Mouse (Mus musculus): ENCODE measurements at regions not wholly inside any gene's neighbourhood (a gene's known extent, or its start where the extent isn't known, plus 50 kb on each side); places are given as distances from the start of the nearest gene placed in this dataset.
A peak's percentile ranks its signal among the peaks of the same experiment; 100 is the strongest.

DNA sequence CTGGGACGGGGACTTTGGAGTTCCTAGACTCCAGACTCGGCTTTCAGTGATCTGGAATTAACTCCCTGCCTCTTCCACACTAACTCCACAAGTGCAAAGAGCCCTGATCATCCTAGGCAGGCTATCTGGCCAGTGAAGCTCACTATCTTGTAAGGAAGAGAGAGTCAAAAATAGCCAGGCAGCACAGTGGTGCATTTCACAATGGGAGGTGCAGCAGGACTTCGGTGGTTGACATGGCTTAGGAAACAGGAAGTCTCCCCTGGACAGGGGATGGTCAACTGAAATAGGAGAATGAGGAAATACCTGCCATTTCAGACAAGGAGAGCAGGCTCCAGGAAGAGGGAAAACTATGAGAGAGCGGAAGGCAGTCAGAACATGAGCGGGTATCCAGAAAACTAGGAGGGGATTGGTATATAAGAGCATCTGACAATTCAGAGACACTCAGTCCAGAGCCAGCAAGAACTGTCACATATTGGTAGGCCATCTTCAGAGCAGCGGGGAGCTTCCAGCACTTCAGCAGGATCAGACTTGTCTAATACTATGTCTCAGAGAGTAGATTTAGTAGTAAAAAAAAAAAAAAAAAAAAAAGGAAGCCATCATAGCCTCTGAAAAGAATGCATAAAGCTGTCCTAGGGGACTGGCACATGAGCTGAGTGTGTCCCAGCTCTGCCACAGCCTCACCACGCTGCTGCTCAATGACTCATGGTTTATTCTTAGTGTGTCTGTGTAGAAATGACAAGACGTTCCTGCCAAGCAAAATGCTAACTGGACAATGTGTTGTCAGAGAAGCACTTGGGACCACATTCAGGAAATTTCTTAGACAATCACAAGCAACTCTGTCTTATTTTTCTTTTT is 184.5 kb upstream of the Cpeb2 start:
- no peak for DNase-seq (ENCODE audit: low read depth, low spot score)

GRCm38 (mm10) chr5:43049381-43050301 is 183.3 kb upstream of the Cpeb2 start:
- no peak for DNase-seq (ENCODE audit: low read depth, low spot score)

GRCm38 (mm10) chr5:43050961-43051517 is 181.9 kb upstream of the Cpeb2 start:
- no peak for DNase-seq (ENCODE audit: low read depth, low spot score)

DNA sequence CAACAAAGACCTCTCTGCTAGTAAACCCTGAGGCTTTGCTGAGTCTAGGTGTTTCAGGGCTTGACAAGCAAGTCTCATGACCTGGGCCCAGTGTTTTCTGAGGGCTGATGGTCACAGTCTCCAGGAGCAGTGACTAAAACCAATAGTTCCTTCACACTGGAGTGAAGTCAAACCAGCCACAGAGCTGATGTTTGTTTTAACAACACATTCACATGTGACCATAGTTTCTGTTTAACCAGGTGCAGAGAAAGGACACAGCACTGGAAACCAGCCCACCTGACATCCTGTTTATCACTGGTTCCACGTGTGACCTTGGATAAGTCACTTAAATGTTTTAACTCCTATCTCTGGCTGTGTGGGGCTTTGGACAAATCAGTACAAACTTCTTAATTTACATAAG is 180.3 kb upstream of the Cpeb2 start:
- no peak for DNase-seq (ENCODE audit: low read depth, low spot score)

- DNase-seq (ENCODE audit: low read depth, low spot score): no peak
Observed at GRCm38 (mm10) chr5:43054586-43054985, 178.4 kb upstream of the Cpeb2 start.

DNA sequence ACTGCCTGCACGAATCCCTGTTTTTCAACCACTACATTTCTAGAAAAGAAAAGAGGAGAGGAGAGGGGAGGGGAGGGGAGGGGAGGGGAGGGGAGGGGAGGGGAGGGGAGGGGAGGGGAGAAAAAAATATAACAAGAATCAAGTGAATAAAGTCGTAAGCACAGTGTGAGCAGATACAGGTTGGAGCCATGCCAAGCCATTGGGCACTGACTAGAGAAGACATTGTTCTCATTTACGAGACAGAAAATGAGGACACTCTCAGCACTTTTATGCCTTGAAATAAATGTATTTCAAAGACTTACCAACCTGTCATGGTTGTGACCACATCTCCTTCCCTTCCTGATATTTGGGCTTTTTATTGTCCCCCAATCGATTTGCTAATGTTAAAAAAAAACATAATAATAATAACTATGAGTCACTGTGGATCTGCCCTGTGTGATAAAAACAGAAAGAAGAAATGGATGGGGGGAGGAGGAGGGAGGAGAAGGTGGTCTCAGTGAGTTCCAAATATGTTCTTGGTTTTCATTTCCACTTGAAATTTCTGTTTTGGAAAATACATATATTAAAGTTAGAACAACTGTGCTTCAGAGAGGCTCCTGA is 177.8 kb upstream of the Cpeb2 start:
- DNase-seq (ENCODE audit: low read depth, low spot score): no peak

DNA sequence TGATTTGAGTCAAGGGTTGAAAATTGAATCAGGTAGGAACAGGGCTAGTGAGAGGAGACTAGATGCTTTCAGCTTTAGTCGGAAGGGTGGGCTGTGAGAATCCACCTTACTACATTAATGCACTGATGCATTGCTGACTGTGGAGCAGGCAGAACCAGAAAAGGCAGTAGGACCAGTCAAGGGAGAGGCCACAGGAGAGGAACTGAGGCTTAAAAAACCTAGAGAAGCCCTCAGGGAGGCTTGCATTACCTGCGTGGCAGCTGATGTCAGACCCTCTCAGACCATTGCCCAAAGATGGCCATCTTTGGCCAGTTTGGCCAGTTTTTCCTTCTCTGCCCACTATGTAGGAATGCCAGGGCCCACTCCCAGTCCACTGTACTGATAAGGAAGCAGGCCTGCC is 176.5 kb upstream of the Cpeb2 start:
- no peak for DNase-seq (ENCODE audit: low read depth, low spot score)

DNA sequence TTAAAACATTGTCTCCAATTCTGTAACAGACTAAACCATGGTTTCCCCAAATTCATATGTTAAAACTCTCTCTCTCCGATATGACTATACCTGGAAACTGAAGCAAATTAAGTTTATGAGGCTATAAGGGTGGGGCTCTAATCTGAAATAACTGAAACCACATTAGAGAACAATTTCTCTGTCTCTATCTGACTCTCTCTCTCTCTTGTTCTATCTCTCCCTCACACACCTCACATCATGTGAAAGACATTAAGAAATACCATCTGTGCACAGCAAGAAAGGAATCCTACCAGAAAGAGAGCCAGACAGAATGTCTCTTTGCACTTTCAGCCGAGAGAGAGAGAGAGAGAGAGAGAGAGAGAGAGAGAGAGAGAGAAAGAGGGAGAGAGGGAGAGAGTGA is 171.7 kb upstream of the Cpeb2 start:
- no peak for DNase-seq (ENCODE audit: low read depth, low spot score)

DNA sequence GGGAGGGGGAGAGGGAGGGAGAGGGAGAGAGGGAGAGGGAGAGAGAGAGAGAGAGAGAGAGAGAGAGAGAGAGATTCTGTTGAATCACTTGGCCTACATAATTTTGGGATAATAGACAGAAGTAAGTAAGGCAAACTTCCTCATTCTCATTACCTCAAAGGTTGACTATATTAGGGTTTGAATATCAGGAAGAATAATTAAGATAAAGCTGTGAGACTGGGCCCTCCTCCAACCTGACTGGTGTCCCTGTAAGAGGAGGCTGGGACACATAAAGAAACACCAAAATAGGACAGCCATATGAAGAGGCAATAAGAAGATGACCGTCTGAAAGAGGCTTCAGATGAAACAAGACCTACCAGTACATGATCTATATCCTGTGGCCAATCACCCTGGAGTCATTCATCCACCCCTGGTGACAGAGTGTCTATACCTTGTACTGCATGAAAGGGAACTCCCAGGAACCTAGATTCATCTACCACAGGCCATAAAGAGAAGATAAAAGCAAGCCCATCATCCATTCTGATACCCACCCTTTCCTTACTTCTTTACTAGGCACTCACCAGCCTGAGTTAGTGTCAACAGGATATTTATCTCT is 171.1 kb upstream of the Cpeb2 start:
- no peak for DNase-seq (ENCODE audit: low read depth, low spot score)

DNA sequence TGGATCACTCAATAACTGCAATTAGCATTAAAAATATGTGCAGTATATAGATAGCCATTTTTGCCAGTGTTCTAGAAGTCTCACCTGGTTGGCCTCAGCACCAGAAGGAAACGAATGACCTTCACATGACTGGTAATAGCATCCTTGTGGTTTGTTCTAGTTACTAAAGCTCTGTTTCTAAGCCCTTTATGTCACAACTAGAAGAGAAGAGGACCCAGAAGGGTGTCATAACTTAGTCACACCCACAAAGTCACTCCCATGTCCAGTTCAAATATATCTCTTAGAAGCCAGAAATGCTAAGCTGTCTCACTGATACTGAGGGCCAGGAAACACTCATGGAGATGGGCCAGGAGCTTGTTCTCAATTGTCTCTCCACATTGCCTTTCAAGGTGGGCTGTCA is 170.5 kb upstream of the Cpeb2 start:
- no peak for DNase-seq (ENCODE audit: low read depth, low spot score)

- DNase-seq (ENCODE audit: low read depth, low spot score): no peak
Observed at GRCm38 (mm10) chr5:43063386-43063785, 169.6 kb upstream of the Cpeb2 start.

DNA sequence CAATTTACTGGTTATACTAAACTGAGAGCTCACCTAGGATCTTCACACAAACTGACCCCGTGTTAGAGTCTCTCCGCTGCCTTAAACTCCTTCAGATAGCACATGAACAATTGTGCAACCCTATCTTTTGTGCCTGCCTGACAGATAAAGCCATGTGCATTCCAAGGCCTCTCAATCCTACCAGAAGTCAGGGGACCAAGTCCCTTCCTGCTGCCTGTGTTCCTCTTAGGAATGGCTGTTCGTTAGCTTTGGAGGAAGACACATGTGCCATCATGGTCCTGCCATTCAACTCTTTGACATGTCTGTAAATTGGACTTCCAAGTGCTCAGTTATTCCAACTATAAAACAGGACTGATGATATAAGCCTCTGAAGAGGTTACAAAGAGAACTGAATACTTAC is 161.4 kb upstream of the Cpeb2 start:
- peak; percentile 12 for DNase-seq (ENCODE audit: low read depth, low spot score)

DNA sequence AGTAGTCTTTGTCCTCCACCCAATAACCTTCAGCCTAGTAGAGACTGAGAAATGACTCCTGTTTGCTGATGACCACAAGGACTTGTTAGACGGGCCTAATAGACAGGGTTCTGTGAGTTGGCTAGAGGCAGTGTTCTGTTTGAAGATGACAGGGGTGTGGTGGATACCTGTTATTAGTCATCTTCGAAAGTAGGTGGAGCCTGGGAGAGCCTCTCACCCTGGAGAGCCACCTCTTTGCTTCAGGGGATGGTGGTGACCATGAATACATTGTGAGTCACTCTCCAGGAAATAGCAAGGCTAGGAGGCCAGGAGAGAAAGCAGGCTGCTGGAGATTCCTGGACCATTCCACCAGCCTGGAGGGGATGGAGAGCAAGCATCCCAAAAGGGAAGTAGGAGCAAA is 160.6 kb upstream of the Cpeb2 start:
- DNase-seq (ENCODE audit: low read depth, low spot score): no peak

DNA sequence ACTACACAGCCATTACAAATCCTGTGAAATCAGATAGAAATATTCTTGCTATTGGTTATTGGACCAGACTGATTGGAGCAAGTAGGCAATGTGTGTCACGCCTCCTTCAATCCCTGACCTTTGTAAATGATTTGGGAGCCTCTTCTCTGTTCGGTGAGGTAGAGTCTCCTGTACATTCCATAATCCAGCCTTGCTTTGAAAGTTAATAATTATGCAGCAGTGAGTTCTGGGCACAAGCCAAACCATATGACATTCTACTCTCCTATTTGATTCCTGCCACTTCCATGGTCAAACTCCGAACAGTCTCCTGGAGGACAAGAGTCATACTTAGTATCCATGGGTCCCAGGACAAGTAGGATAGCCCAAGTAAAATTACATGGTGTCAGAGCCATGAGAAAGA is 158.4 kb upstream of the Cpeb2 start:
- no peak for DNase-seq (ENCODE audit: low read depth, low spot score)

- no peak for DNase-seq (ENCODE audit: low read depth, low spot score)
Observed at GRCm38 (mm10) chr5:43080252-43080651, 152.7 kb upstream of the Cpeb2 start.

GRCm38 (mm10) chr5:43081561-43082534 is 151.1 kb upstream of the Cpeb2 start:
- DNase-seq (ENCODE audit: low read depth, low spot score): no peak

DNA sequence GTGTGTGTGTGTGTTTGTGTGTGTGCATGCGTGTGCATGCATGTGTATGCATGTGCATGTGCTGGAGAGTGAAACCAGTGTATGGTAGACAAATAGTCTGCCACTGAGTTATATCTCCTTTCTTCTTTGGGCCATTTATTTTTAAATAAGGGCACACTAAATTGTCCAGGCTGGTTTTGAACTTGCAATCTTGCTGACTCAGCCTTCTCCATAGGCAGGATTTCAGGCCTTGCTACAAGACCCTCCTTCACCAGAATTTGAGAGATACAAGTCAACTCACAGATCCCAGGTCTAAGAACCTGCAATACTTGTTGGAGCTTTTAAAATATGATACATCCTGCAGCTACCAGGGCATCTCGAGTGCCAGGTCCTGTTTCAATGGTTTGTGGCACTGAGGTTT is 145.9 kb upstream of the Cpeb2 start:
- DNase-seq (ENCODE audit: low read depth, low spot score): no peak

- no peak for DNase-seq (ENCODE audit: low read depth, low spot score)
Observed at GRCm38 (mm10) chr5:43087907-43088387, 145.0 kb upstream of the Cpeb2 start.

GRCm38 (mm10) chr5:43088650-43089397 is 144.1 kb upstream of the Cpeb2 start:
- DNase-seq (ENCODE audit: low read depth, low spot score): no peak
